Mouse (Mus musculus) limb, embryonic 14.5 days (tissue): ENCODE results near the gene Cend1. TPM values are rescaled to one million over a fixed set of nuclear protein-coding genes. Genes with fewer than 3 reads are reported as not detected.

ENCODE experiments used
- ATAC-seq: fragments of 200-750 bp; cut with Nextera tagmentation; 2 replicates; pipeline ENCODE4 v1.8.0; 2017; ENCODE audit warnings: low read depth, moderate number of reproducible peaks, moderate TSS enrichment; ENCODE audit not compliant: low FRiP score
- DNase-seq: peaks from one replicate; pipeline ENCODE4 v3.0.0-alpha.2; 2015; ENCODE audit warnings: low spot score
- H3K27ac ChIP-seq: fragments of 300-500 bp; sonication (generic); replicated peaks from 2 replicates; pipeline ENCODE4 v1.5.1; 2014; ENCODE audit warnings: low read depth, mild to moderate bottlenecking, low read length, moderate library complexity, mixed read lengths
- H3K27me3 ChIP-seq: fragments of 300-500 bp; sonication (generic); 2 replicates; pipeline ENCODE4 v1.6.1; 2014; ENCODE audit warnings: low read length, mixed read lengths; ENCODE audit not compliant: control insufficient read depth, insufficient read depth
- H3K36me3 ChIP-seq: fragments of 300-500 bp; sonication (generic); 2 replicates; pipeline ENCODE4 v1.6.1; 2014; ENCODE audit warnings: mild to moderate bottlenecking, low read length, moderate library complexity, mixed read lengths; ENCODE audit not compliant: control insufficient read depth, insufficient read depth
- H3K4me1 ChIP-seq: fragments of 300-500 bp; sonication (generic); 2 replicates; pipeline ENCODE4 v1.6.1; 2014; ENCODE audit warnings: antibody characterized with exemption, low read length, mixed read lengths; ENCODE audit not compliant: control insufficient read depth, insufficient read depth
- H3K4me2 ChIP-seq: fragments of 300-500 bp; sonication (generic); replicated peaks from 2 replicates; pipeline ENCODE4 v1.6.1; 2014; ENCODE audit warnings: low read depth, mild to moderate bottlenecking, low read length, moderate library complexity; ENCODE audit not compliant: severe bottlenecking
- H3K4me3 ChIP-seq: fragments of 300-500 bp; sonication (generic); replicated peaks from 2 replicates; pipeline ENCODE4 v1.5.1; 2014; ENCODE audit warnings: low read length
- H3K9ac ChIP-seq: fragments of 300-500 bp; sonication (generic); 2 replicates; pipeline ENCODE4 v1.6.1; 2014; ENCODE audit warnings: mild to moderate bottlenecking, low read depth, low read length, moderate library complexity; ENCODE audit not compliant: severe bottlenecking
- H3K9me3 ChIP-seq: fragments of 300-500 bp; sonication (generic); 2 replicates; pipeline ENCODE4 v1.6.1; 2016; ENCODE audit warnings: low read length; ENCODE audit not compliant: control insufficient read depth
- POLR2A ChIP-seq: fragments of 200-500 bp; IDR thresholded peaks from 2 replicates; pipeline ENCODE4 v1.8.0; 2012; ENCODE audit warnings: inconsistent platforms, mild to moderate bottlenecking, moderate library complexity, borderline replicate concordance; ENCODE audit not compliant: insufficient read depth, insufficient read length; ENCODE audit errors: extremely low read depth
- WGBS: fragments of 180-500 bp; shearing (Covaris S2); extraction: QIAGEN DNeasy Blood & Tissue Kit; methylation state at CpG from one replicate; pipeline ENCODE4 v1.1.7; 2014; 5-methylcytosine and 5-hydroxymethylcytosine counted together
- polyA plus RNA-seq, 2 experiments: library from polyadenylated mRNA; depleted of rRNA in 1 of 2; stranded (reverse) in 1 of 2; unstranded in 1 of 2; fragments of >200 nt; fragmentation: Nextera tagmentation in 1 of 2; extraction: Ambion mirVana in 1 of 2; gene quantifications; 2 replicates each; pipeline versions ENCODE4 v1.2.1 to v1.2.3; 2012 to 2014

The Cend1 gene
- polyA plus RNA-seq, 2 experiments, result 0.66 to 1.8 TPM

GRCm38 (mm10) chr7:141392552-141393222 is 36.6 kb downstream of the Cend1 start:
- 41% methylated on average over 9 of the region's 9 CpGs for WGBS
- no peak for TF ChIP-seq POLR2A
- DNase-seq, result no peak
- no peak for ATAC-seq
- peak overlapping the region; percentile 68 for H3K4me3 ChIP-seq
- H3K36me3 ChIP-seq, result peaks cover 8% of the 10 kb centered on the region; the same call in 1 of the 2 replicates
- peaks cover 13% of the 10 kb centered on the region for H3K4me1 ChIP-seq
- H3K9ac ChIP-seq, result peak overlapping the region; percentile 75
- H3K27ac ChIP-seq, result no peak overlapping the region; the same call in 1 of the 2 replicates
- H3K4me2 ChIP-seq, result peak overlapping the region; percentile 94
- H3K9me3 ChIP-seq, result no peaks in the 10 kb centered on the region
- H3K27me3 ChIP-seq, result no peaks in the 10 kb centered on the region

GRCm38 (mm10) chr7:141391625-141392551 is 37.4 kb downstream of the Cend1 start, which contains the start of gene Taldo1:
TSS of gene Taldo1 (plus strand) at chr7:141392199.
- under 1% methylated on average over 57 of the region's 57 CpGs for WGBS
- ATAC-seq (peak; percentile 97), DNase-seq (peak; percentile 96)
- Histone ChIP-seq H3K4me2 (peak within 1 kb of the TSS; percentile 94), H3K9ac (peak within 1 kb of the TSS; percentile 75), H3K4me3 (peak within 1 kb of the TSS; percentile 68), H3K36me3 (0 out of 2 replicates have a peak, but pooled peaks cover 6% of the 10 kb centered on the region), H3K27ac (peak within 1 kb of the TSS; percentile 40; the same call in 1 of the 2 replicates), H3K9me3 (no peaks in the 10 kb centered on the region), H3K4me1 (peaks cover 13% of the 10 kb centered on the region), H3K27me3 (no peaks in the 10 kb centered on the region)
- TF ChIP-seq POLR2A, result no peak

- WGBS, result 49% methylated on average over 9 of the region's 9 CpGs
- ATAC-seq, result no peak
- Histone ChIP-seq H3K27me3 (no peaks in the 10 kb centered on the region), H3K9ac (no peak overlapping the region), H3K9me3 (no peaks in the 10 kb centered on the region), H3K36me3 (no peaks in the 10 kb centered on the region), H3K27ac (no peak overlapping the region), H3K4me1 (peaks cover 13% of the 10 kb centered on the region), H3K4me3 (no peak overlapping the region), H3K4me2 (no peak overlapping the region)
- DNase-seq, result no peak
- no peak for TF ChIP-seq POLR2A
Measured at GRCm38 (mm10) chr7:141390326-141391259, 38.7 kb downstream of the Cend1 start.

GRCm38 (mm10) chr7:141388487-141389109 is 40.7 kb downstream of the Cend1 start:
- Histone ChIP-seq H3K4me1 (peaks cover 13% of the 10 kb centered on the region), H3K4me2 (no peak overlapping the region), H3K9ac (no peak overlapping the region), H3K4me3 (no peak overlapping the region), H3K9me3 (no peaks in the 10 kb centered on the region), H3K36me3 (no peaks in the 10 kb centered on the region), H3K27me3 (no peaks in the 10 kb centered on the region), H3K27ac (no peak overlapping the region)
- TF ChIP-seq POLR2A, result no peak
- WGBS, result 38% methylated on average over 3 of the region's 3 CpGs
- ATAC-seq, result no peak
- DNase-seq, result no peak
